20 mouse cellular contexts compared by ENCODE assay signal in genomic region chr2:152176659-152177058, GRCm38 (mm10). TPM values are rescaled to one million over a fixed set of nuclear protein-coding genes. Genes with fewer than 3 reads are reported as not detected.
DNase-seq lines count a peak whose midpoint lies in the region; ATAC-seq and TF ChIP-seq lines count a peak whose summit lies in the region.
"Had no signal": no experiment of that assay in that cellular context is flagged by ENCODE, and none has a peak within 500 bp of the region (broad histone marks: within the 10 kb centered on the region; RNA-seq: fewer than 3 reads in every experiment).

No protein-coding gene starts in this region.

- H3K4me2 ChIP-seq in heart, postnatal 0 days (ENCODE audit: low read depth, low read length), result no peak overlapping the region
- H3K4me2 ChIP-seq in heart, embryonic 12.5 days, result no peak overlapping the region
- H3K4me2 ChIP-seq in lung, embryonic 16.5 days (ENCODE audit: low read depth, low read length), result 0 out of 2 replicates have a peak overlapping the region, but pooled peaks have one; percentile 18
- H3K4me2 ChIP-seq in liver, postnatal 0 days (ENCODE audit: low read depth, low read length), result no peak overlapping the region

- peak; percentile 70 to 75 for DNase-seq in cerebellum, postnatal 10 days
- no peak for DNase-seq in cerebellum, postnatal 36 days
- no peak for DNase-seq in heart, postnatal 0 days (ENCODE audit: low spot score)
- no peak for DNase-seq in lung, postnatal 10 days
- DNase-seq in liver, postnatal 0 days, result no peak
- DNase-seq: cerebellum, adult 8-10 months; thymus, adult 18-20 months; thymus, postnatal 4 days had no signal

- TF ChIP-seq CTCF in heart, postnatal 0 days (IDR thresholded peaks at IDR 0.05; ENCODE audit: low read depth), result no peak
- no peak for TF ChIP-seq CTCF in liver, postnatal 0 days (IDR thresholded peaks at IDR 0.05; ENCODE audit: low read depth)

- no peaks in the 10 kb centered on the region for H3K36me3 ChIP-seq in heart, postnatal 0 days (replicated peaks; ENCODE audit: control insufficient read depth, insufficient read depth, low read length)
- H3K36me3 ChIP-seq in heart, embryonic 12.5 days, result no peaks in the 10 kb centered on the region
- no peaks in the 10 kb centered on the region for H3K36me3 ChIP-seq in lung, embryonic 16.5 days (ENCODE audit: control insufficient read depth, insufficient read depth, low read length)
- no peaks in the 10 kb centered on the region for H3K36me3 ChIP-seq in liver, postnatal 0 days (replicated peaks; ENCODE audit: insufficient read depth, low read length)
- H3K36me3 ChIP-seq: embryonic facial prominence, embryonic 13.5 days; heart, embryonic 15.5 days; hindbrain, embryonic 12.5 days; kidney, embryonic 15.5 days; midbrain, embryonic 12.5 days; stomach, embryonic 15.5 days had no signal

- H3K27me3 ChIP-seq in heart, postnatal 0 days (ENCODE audit: control insufficient read depth, insufficient read depth, low read length), result no peaks in the 10 kb centered on the region
- H3K27me3 ChIP-seq in heart, embryonic 12.5 days (replicated peaks), result no peaks in the 10 kb centered on the region
- H3K27me3 ChIP-seq in lung, embryonic 16.5 days (ENCODE audit: control insufficient read depth, insufficient read depth, low read depth, low read length), result no peaks in the 10 kb centered on the region
- H3K27me3 ChIP-seq in liver, postnatal 0 days (ENCODE audit: insufficient read depth, low read length), result peaks cover 5% of the 10 kb centered on the region; the same call in 1 of the 2 replicates
- H3K27me3 ChIP-seq: heart, embryonic 15.5 days; hindbrain, embryonic 12.5 days; kidney, embryonic 15.5 days; midbrain, embryonic 12.5 days; stomach, embryonic 15.5 days had no signal

- H3K27ac ChIP-seq in heart, postnatal 0 days (ENCODE audit: low read depth), result peak overlapping the region; percentile 7
- no peak overlapping the region for H3K27ac ChIP-seq in heart, embryonic 12.5 days (ENCODE audit: poor library complexity, severe bottlenecking)
- H3K27ac ChIP-seq in lung, embryonic 16.5 days (ENCODE audit: low read length), result no peak overlapping the region
- H3K27ac ChIP-seq in liver, postnatal 0 days (ENCODE audit: low read depth), result no peak overlapping the region
- H3K27ac ChIP-seq: embryonic facial prominence, embryonic 13.5 days; midbrain, embryonic 12.5 days; stomach, embryonic 15.5 days had no signal

- no peaks in the 10 kb centered on the region for H3K4me1 ChIP-seq in heart, postnatal 0 days (ENCODE audit: control insufficient read depth, insufficient read depth)
- H3K4me1 ChIP-seq in heart, embryonic 12.5 days (replicated peaks), result peaks cover 8% of the 10 kb centered on the region; the same call in 1 of the 2 replicates
- H3K4me1 ChIP-seq in lung, embryonic 16.5 days (replicated peaks; ENCODE audit: control insufficient read depth, insufficient read depth, low read length), result peaks cover 3% of the 10 kb centered on the region; the same call in 1 of the 2 replicates
- H3K4me1 ChIP-seq in liver, postnatal 0 days (ENCODE audit: insufficient read depth), result no peaks in the 10 kb centered on the region

- no peak overlapping the region for H3K9ac ChIP-seq in heart, postnatal 0 days (replicated peaks; ENCODE audit: low read depth, low read length)
- H3K9ac ChIP-seq in heart, embryonic 12.5 days, result no peak overlapping the region
- H3K9ac ChIP-seq in lung, embryonic 16.5 days (ENCODE audit: low read length), result no peak overlapping the region
- no peak overlapping the region for H3K9ac ChIP-seq in liver, postnatal 0 days (replicated peaks)
- H3K9ac ChIP-seq: embryonic facial prominence, embryonic 13.5 days; heart, embryonic 15.5 days; hindbrain, embryonic 12.5 days; midbrain, embryonic 12.5 days; stomach, embryonic 15.5 days had no signal

- no peak overlapping the region for H3K4me3 ChIP-seq in heart, postnatal 0 days (ENCODE audit: low read depth, low read length)
- no peak overlapping the region for H3K4me3 ChIP-seq in heart, embryonic 12.5 days
- no peak overlapping the region for H3K4me3 ChIP-seq in lung, embryonic 16.5 days (ENCODE audit: low read length)
- H3K4me3 ChIP-seq in liver, postnatal 0 days (ENCODE audit: low read depth, low read length), result no peak overlapping the region
- H3K4me3 ChIP-seq: midbrain, embryonic 12.5 days; stomach, embryonic 15.5 days had no signal

- no peaks in the 10 kb centered on the region for H3K9me3 ChIP-seq in heart, postnatal 0 days (replicated peaks; ENCODE audit: control insufficient read depth, low read length)
- peaks cover 4% of the 10 kb centered on the region; the same call in 1 of the 2 replicates for H3K9me3 ChIP-seq in heart, embryonic 12.5 days (replicated peaks)
- H3K9me3 ChIP-seq in lung, embryonic 16.5 days (ENCODE audit: control insufficient read depth, low read length), result no peaks in the 10 kb centered on the region
- no peaks in the 10 kb centered on the region for H3K9me3 ChIP-seq in liver, postnatal 0 days (ENCODE audit: low read length)
- H3K9me3 ChIP-seq: embryonic facial prominence, embryonic 13.5 days; heart, embryonic 15.5 days; kidney, embryonic 15.5 days; midbrain, embryonic 12.5 days; stomach, embryonic 15.5 days had no signal

- 74% methylated on average over 6 of the region's 6 CpGs for WGBS in heart, postnatal 0 days
- 76% methylated on average over 6 of the region's 6 CpGs for WGBS in heart, embryonic 12.5 days
- 69% methylated on average over 6 of the region's 6 CpGs for WGBS in lung, embryonic 16.5 days
- WGBS in liver, postnatal 0 days (ENCODE audit: insufficient replicate concordance), result 73% methylated on average over 6 of the region's 6 CpGs

- TF ChIP-seq EP300 in heart, postnatal 0 days (IDR thresholded peaks at IDR 0.05; ENCODE audit: low read depth), result no peak
- no peak for TF ChIP-seq EP300 in liver, postnatal 0 days (IDR thresholded peaks at IDR 0.05; ENCODE audit: low read depth)

- no peak for ATAC-seq in heart, postnatal 0 days (ENCODE audit: insufficient read depth, low read depth)
- no peak for ATAC-seq in heart, embryonic 12.5 days (ENCODE audit: insufficient number of reproducible peaks, low FRiP score)
- no peak for ATAC-seq in lung, embryonic 16.5 days (ENCODE audit: low read depth)
- no peak for ATAC-seq in liver, postnatal 0 days
- ATAC-seq: forebrain, embryonic 16.5 days had no signal

RNA-seq across cellular contexts. Expression of gene Tcf15, which starts 33.3 kb away (rescaled TPM):
- 32.5 and 36.8 TPM in 2 replicates for total RNA-seq in heart, postnatal 0 days (2014; rRNA removed; ENCODE audit: low replicate concordance)
- 23.0 and 23.2 TPM in 2 replicates for polyA plus RNA-seq in heart, postnatal 0 days (2015; fragmentation: Nextera tagmentation; extraction: Ambion mirVana)
- 4.1 and 4.7 TPM in 2 replicates for polyA plus RNA-seq in heart, embryonic 12.5 days (2016; fragmentation: Nextera tagmentation; extraction: Ambion mirVana)
- polyA plus RNA-seq in lung, embryonic 16.5 days (2015; fragmentation: Nextera tagmentation; extraction: Ambion mirVana), result 4.7 and 6.1 TPM in 2 replicates
- polyA plus RNA-seq in liver, postnatal 0 days (2015; fragmentation: Nextera tagmentation; extraction: Ambion mirVana), result 0.14 and 0.18 TPM in 2 replicates
- total RNA-seq: CH12.LX; liver, adult 2 months; monocyte, adult 5-6 weeks had no signal
- polyA plus RNA-seq: liver, adult 2 months had no signal

RNA-seq across cellular contexts. Expression of gene Csnk2a1, which starts 50.0 kb away (rescaled TPM):
- total RNA-seq in heart, postnatal 0 days (2014; rRNA removed; ENCODE audit: low replicate concordance), result 89.5 TPM in 2 replicates
- polyA plus RNA-seq in heart, postnatal 0 days (2015; fragmentation: Nextera tagmentation; extraction: Ambion mirVana), result 74.4 and 80.7 TPM in 2 replicates
- 63.2 and 69.2 TPM in 2 replicates for polyA plus RNA-seq in heart, embryonic 12.5 days (2016; fragmentation: Nextera tagmentation; extraction: Ambion mirVana)
- 79.4 and 84.4 TPM in 2 replicates for polyA plus RNA-seq in lung, embryonic 16.5 days (2015; fragmentation: Nextera tagmentation; extraction: Ambion mirVana)
- polyA plus RNA-seq in liver, postnatal 0 days (2015; fragmentation: Nextera tagmentation; extraction: Ambion mirVana), result 40.5 and 43.1 TPM in 2 replicates

Comparison
In these comparisons a context has a peak if more than half of its experiments do, and no peak if none do; other contexts are left out.
1. DNase-seq: peak in cerebellum, postnatal 10 days (2 of 2); none in cerebellum, postnatal 36 days (0 of 2), heart, postnatal 0 days (single experiment), lung, postnatal 10 days (single experiment) and liver, postnatal 0 days (single experiment).